Mouse (Mus musculus): ENCODE measurements around the gene Kif12. TPM values are rescaled to one million over a fixed set of nuclear protein-coding genes. Genes with fewer than 3 reads are reported as not detected.

Kif12 gene
- total RNA-seq, 2 experiments from 2014 or later = not detected

GRCm38 (mm10) chr4:63158961-63159592, 12.9 kb downstream of the Kif12 start:
- peak; percentile 83 to 90 for DNase-seq (ENCODE audit: low spot score in 2 of 2)

DNA sequence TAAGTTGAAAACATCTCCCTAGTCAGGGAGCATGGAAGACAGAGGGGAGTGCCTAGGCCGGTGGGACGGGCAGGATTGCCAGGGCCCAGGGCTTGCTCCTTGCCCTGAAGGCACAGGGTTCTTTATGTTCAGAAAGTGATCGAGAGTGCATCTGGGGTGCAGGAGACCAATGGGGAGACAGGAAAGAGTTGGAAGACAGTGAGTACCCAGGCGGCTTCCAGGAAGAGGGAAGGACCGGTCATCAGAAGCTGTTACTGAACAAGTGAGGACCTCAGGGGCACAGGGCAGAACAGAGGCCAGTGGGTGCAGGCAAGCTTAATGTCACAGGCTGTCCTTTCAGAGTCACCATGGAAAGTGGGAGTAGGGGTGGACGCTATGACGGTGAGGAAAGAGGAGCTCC, 13.7 kb downstream of the Kif12 start:
- DNase-seq (ENCODE audit: low spot score in 2 of 2) = no peak

GRCm38 (mm10) chr4:63156726-63157634, 15.0 kb downstream of the Kif12 start:
- no peak for DNase-seq (ENCODE audit: low spot score in 2 of 2)

DNA sequence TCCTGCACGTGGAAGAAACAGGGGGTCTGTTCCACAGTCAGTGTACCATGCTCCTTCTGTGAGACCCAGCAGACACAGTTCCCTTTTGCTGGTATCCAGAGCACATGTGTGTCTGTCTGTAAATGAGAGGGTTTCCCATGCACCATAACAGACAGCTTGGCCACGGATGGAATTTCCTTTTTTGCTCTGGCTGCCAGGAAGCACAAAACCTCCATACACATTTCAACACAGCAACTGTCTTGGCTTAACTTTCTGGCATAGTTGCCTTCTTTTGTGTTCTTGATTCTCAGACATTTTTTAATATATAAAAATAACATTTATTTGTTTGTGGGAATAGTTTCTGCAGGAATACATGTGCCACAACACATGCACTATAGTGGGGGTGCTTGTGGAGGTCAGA, 16.3 kb downstream of the Kif12 start:
- no peak for DNase-seq (ENCODE audit: low spot score in 2 of 2)

DNA sequence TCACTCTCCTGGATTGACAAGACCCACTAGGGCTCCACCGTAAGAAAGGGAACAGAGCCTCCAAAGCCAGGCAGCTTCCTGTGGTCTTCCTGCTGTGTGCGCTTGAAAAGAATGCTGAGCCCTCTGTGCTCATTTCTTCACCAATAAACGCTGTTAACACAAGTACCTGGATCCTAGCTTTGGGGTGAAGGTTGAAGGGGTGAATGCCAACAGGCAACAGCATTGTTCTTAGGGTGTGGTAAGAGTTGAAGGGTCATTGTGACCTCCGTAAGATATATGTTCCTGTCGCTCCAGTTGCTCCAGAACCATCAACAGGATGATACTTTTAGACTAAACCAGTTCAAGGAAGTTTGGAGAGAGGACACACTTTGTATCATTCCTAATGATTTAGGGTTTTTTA, 17.2 kb downstream of the Kif12 start, which contains the start of gene Ambp:
Gene Ambp, minus strand, starts transcription at position 101 of the 400 bp plus-strand sequence.
- no peak for DNase-seq (ENCODE audit: low spot score in 2 of 2)

DNA sequence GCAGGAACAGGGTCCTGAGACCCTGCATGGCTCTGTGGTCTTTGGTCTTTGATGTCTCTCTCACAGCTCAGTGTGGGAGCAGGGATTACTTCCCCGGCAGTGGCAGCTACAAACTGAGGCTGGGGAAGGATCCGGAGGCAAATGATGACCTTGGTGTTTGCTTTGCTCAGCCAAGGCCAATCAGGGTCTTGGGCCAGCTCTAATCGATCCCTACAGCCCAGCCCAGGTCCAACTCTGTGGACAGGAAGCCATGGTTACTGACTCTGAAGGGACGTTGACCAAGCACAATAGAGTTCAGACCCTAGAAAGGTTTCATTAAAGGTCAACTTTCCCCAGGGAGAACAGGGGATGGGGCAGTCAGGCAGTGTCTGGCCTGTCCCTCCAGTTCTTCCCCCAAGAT, 17.9 kb downstream of the Kif12 start:
- DNase-seq (ENCODE audit: low spot score in 2 of 2) = no peak

GRCm38 (mm10) chr4:63151127-63151526, 20.8 kb downstream of the Kif12 start:
- DNase-seq (ENCODE audit: low spot score in 2 of 2) = no peak

DNA sequence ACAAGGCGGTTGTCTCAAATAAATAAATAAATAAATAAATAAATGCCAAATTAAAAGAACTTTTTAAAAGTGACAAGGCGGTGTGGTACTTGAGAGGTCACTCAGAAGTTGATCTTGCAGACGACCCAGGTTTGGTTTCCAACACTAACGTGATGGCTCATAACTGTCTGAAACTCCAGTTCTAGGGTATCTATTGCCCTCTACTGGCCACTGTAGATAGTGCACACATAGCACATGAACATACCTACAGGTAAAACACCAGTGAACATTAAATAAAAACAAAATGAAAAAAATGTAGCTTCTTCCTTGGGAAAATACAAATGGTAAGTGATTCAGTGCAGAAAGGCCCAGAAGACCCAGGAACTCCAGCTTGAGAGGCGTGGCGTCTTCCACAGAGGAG, 24.7 kb downstream of the Kif12 start:
- no peak for DNase-seq (ENCODE audit: low spot score in 2 of 2)

DNA sequence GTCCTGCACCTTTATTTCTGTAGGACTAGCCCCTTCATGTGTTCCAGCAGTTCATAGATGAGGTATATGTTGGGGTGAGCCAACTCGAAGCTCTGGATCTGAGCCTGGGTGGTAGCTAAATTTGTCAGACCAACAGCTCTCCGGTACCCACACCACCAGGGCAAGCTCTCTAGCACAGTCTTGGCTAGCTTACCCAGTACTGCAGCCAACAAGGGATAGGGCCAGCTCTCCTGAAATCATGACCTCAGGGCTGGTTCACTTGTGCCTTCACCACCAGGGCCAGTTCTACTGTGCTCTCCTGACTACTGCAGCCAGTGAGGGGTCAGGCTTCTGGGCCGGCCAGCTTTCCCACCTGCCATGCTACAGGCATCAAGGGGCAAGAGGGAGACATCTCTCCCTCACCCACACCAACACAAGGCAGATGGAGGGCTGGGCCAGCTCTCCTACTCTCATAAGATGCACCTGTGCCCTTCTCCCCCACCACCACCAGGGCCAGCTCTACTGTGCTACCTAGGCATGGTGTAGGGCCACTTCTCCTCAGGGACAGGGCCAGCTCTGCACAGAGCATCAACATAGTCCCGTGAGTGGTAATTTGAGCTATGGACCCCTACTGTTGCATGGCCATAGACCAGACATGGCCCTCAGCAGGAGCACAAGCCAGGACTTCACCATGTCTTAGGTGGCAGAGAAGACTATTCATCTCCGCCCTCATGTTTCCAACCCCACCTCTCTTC, 41.9 kb downstream of the Kif12 start:
- no peak for DNase-seq (ENCODE audit: low spot score in 2 of 2)

GRCm38 (mm10) chr4:63124861-63125466, 47.0 kb downstream of the Kif12 start:
- DNase-seq (ENCODE audit: low spot score in 2 of 2) = peak in 1 of 2 experiments; percentile 26

DNA sequence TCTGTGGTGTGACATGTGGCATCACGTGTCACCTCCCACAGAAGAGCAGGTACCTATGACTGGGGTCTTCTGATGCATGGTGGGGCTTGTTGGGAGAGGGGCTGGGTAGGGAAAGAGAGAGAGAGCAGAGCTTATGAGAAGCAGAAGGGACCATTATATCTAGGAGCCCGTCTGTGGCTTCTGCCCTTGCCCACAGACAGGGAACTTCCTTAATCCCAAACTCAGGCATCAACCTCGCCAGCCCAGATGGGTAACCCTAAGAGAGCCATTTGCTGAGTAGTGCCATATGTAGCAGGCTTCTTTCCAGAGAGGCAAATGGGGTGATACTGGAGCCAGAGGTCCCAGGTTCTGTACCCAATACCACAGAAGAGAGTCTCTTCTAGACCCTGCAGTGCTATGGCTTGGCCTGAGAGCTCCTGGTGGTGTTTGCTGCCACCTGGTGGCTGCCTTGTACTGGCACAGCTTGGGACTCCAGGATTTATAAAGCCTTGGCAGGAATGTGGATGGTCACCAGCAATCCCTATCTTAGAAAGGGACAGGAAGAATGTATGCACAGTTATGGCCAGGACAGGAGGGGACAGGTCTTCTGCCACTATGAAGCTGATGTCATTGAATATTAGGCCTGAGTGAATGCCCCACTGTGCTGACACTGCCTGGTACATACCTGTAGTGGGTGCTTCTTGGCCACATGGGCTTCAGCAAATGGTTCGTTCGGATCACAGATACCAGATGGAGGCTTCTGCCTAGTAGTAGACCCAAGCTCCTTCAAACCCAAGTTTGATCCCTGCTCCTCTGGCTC, 53.1 kb downstream of the Kif12 start:
- peak; percentile 86 to 87 for DNase-seq (ENCODE audit: low spot score in 2 of 2)

Other genes with a start within 250 kb of the Kif12 start
- 1 to 10 TPM; 5.5 to 6.0 TPM for gene Zfp618, start 206.6 kb downstream of the Kif12 start, total RNA-seq (2021)
- gene Ambp, start 17.3 kb downstream of the Kif12 start, total RNA-seq (2021) = not detected
- 1 to 10 TPM; 4.2 to 5.2 TPM for gene Col27a1, start 41.9 kb upstream of the Kif12 start, total RNA-seq (2021)
- gene Orm1, start 172.4 kb upstream of the Kif12 start, total RNA-seq (2021) = not detected
- gene Orm3, start 184.0 kb upstream of the Kif12 start, total RNA-seq (2021) = not detected
- gene Orm2, start 190.3 kb upstream of the Kif12 start, total RNA-seq (2021) = not detected
- 1 to 10 TPM; 3.3 TPM for gene Akna, start 231.2 kb upstream of the Kif12 start, total RNA-seq (2021)

Measured in left cerebral cortex, adult 18-20 months (tissue).